Mouse (Mus musculus) myocyte (in vitro differentiated cells): ENCODE results near the gene Spata32. TPM values are rescaled to one million over a fixed set of nuclear protein-coding genes. Genes with fewer than 3 reads are reported as not detected.
A peak's percentile ranks its signal among the peaks of the same experiment; 100 is the strongest.

Experiments
- H3K27me3 ChIP-seq: one replicate; pipeline ENCODE4 v1.6.1; 2011; ENCODE audit not compliant: control insufficient read depth, insufficient read depth, insufficient read length
- H3K36me3 ChIP-seq: one replicate; pipeline ENCODE4 v1.6.1; 2011; ENCODE audit not compliant: control insufficient read depth, insufficient read depth
- H3K4me2 ChIP-seq: one replicate; pipeline ENCODE4 v1.6.1; 2011; ENCODE audit warnings: low read depth, control low read depth
- H3K4me3 ChIP-seq: one replicate; pipeline ENCODE4 v1.5.1; 2011; ENCODE audit warnings: mild to moderate bottlenecking, control low read depth, moderate library complexity
- H3K79me2 ChIP-seq: one replicate; pipeline ENCODE4 v1.6.1; 2011; ENCODE audit not compliant: control insufficient read depth, insufficient read depth
- H3ac ChIP-seq: one replicate; pipeline ENCODE4 v1.6.1; 2011; ENCODE audit not compliant: control insufficient read depth, insufficient read length
- CEBPB ChIP-seq: IDR thresholded peaks from 2 replicates; pipeline ENCODE4 v1.6.1; 2011; ENCODE audit warnings: mild to moderate bottlenecking, moderate library complexity; ENCODE audit not compliant: poor library complexity, insufficient read depth, severe bottlenecking
- E2F4 ChIP-seq: IDR thresholded peaks from one replicate; pipeline ENCODE4 v1.6.1; 2011; ENCODE audit warnings: mild to moderate bottlenecking, control low read depth, moderate library complexity; ENCODE audit not compliant: insufficient read depth
- MAX ChIP-seq: IDR thresholded peaks from one replicate; pipeline ENCODE4 v1.6.1; 2011; ENCODE audit warnings: low read depth, mild to moderate bottlenecking, control low read depth
- MYOD1 ChIP-seq, 3 experiments: IDR thresholded peaks; one replicate each; pipeline ENCODE4 v1.6.1; 2011; ENCODE audit warnings: control low read depth in 2 of 3, low read depth in 2 of 3, mild to moderate bottlenecking in 2 of 3, moderate library complexity in 1 of 3; ENCODE audit not compliant: insufficient read length in 2 of 3, control insufficient read depth in 1 of 3
- MYOG ChIP-seq, 3 experiments: IDR thresholded peaks; one replicate each; pipeline ENCODE4 v1.6.1; 2011; ENCODE audit warnings: control low read depth in 2 of 3, low read depth in 2 of 3, mild to moderate bottlenecking in 2 of 3; ENCODE audit not compliant: insufficient read length in 2 of 3, control insufficient read depth in 1 of 3, insufficient read depth in 1 of 3
- POLR2A ChIP-seq: IDR thresholded peaks from one replicate; pipeline ENCODE4 v1.6.1; 2011; ENCODE audit warnings: low read depth, mild to moderate bottlenecking, control low read depth, moderate library complexity; ENCODE audit not compliant: insufficient read length
- POLR2AphosphoS2 ChIP-seq: IDR thresholded peaks from one replicate; pipeline ENCODE4 v1.6.1; 2011; ENCODE audit warnings: low read depth, control low read depth; ENCODE audit not compliant: insufficient read length
- REST ChIP-seq: IDR thresholded peaks from one replicate; pipeline ENCODE4 v1.6.1; 2011; ENCODE audit warnings: mild to moderate bottlenecking, control low read depth, moderate library complexity; ENCODE audit not compliant: insufficient read depth, insufficient read length
- SRF ChIP-seq: IDR thresholded peaks from one replicate; pipeline ENCODE4 v1.6.1; 2011; ENCODE audit warnings: low read depth; ENCODE audit not compliant: control insufficient read depth, insufficient read length
- TCF12 ChIP-seq: IDR thresholded peaks from one replicate; pipeline ENCODE4 v1.6.1; 2011; ENCODE audit warnings: mild to moderate bottlenecking, control low read depth; ENCODE audit not compliant: poor library complexity, insufficient read depth, severe bottlenecking
- TCF3 ChIP-seq: IDR thresholded peaks from one replicate; pipeline ENCODE4 v1.6.1; 2011; ENCODE audit warnings: low read depth, control low read depth; ENCODE audit not compliant: insufficient read length
- USF1 ChIP-seq: IDR thresholded peaks from one replicate; pipeline ENCODE4 v1.6.1; 2011; ENCODE audit warnings: low read depth, mild to moderate bottlenecking, control low read depth, moderate library complexity
- polyA plus RNA-seq: library from polyadenylated mRNA; unstranded; fragments of >200 nt; fragmentation: generic; extraction: Trizol; gene quantifications from one replicate; pipeline ENCODE4 v1.2.1, GENCODE M21; 2012; ENCODE audit warnings: missing spikeins

Gene Spata32
- polyA plus RNA-seq = 0.04 TPM

DNA sequence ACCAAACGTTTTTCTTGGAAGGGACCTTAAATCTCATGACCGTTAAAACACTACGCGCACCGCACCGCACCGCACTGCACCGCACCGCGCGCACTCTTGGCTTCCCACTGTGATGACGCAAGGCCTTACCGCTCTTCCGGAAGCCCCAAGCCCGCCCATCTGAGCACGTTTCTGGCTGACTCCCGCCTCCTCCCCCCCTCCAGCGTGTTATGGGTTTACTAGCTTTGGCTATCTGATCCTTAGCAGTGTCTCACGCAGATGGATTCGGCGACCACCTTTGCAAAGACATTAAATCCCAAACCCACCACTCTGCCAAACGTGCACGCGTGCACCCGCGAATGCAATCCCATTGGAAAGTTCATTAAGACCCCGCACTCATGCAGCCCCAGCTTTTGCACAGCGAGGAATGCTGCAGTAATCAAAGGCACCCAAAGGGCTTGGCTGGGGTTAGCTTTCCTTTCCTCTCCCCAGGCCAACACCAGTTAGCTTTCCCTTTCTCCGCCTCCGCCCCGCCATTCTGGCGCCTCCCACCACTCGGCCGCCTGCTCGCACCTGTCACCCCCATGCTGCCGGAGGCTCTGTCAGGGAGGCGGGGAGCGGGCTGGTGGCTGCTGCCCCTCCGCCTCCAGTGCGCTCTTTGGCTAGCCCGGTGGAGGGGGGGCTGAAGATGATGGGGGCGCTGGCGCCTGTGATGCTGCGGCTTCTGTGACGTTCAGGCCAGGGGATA is at the start of gene Spata32:
Gene Spata32 (minus strand): TSS at position 643 of the 727 bp plus-strand sequence.
- no peak within 1 kb of the TSS for H3ac ChIP-seq
- H3K27me3 ChIP-seq = no peaks in the 10 kb centered on the region
- H3K36me3 ChIP-seq = peaks cover 21% of the 10 kb centered on the region
- H3K4me2 ChIP-seq = peak within 1 kb of the TSS; percentile 46
- H3K4me3 ChIP-seq = no peak within 1 kb of the TSS
- no peaks in the 10 kb centered on the region for H3K79me2 ChIP-seq
- no peak for TF ChIP-seq SRF
- no peak for TF ChIP-seq E2F4
- peak; percentile 80 for TF ChIP-seq POLR2AphosphoS2
- TF ChIP-seq USF1 = no peak
- no peak for TF ChIP-seq CEBPB
- TF ChIP-seq POLR2A = peak; percentile 29
- TF ChIP-seq MYOG (IDR thresholded peaks at IDR 0.05; ENCODE audit: control insufficient read depth in 1 of 3, insufficient read depth in 1 of 3, insufficient read length in 2 of 3, low read depth in 2 of 3) = peak in 2 of 3 experiments; percentile 94
- TF ChIP-seq MAX = no peak
- TF ChIP-seq TCF3 = peak; percentile 39
- TF ChIP-seq MYOD1 (IDR thresholded peaks at IDR 0.05; ENCODE audit: control insufficient read depth in 1 of 3, insufficient read length in 2 of 3, low read depth in 2 of 3) = peak in 2 of 3 experiments; percentile 92 to 96
- TF ChIP-seq TCF12 = no peak
- no peak for TF ChIP-seq REST

DNA sequence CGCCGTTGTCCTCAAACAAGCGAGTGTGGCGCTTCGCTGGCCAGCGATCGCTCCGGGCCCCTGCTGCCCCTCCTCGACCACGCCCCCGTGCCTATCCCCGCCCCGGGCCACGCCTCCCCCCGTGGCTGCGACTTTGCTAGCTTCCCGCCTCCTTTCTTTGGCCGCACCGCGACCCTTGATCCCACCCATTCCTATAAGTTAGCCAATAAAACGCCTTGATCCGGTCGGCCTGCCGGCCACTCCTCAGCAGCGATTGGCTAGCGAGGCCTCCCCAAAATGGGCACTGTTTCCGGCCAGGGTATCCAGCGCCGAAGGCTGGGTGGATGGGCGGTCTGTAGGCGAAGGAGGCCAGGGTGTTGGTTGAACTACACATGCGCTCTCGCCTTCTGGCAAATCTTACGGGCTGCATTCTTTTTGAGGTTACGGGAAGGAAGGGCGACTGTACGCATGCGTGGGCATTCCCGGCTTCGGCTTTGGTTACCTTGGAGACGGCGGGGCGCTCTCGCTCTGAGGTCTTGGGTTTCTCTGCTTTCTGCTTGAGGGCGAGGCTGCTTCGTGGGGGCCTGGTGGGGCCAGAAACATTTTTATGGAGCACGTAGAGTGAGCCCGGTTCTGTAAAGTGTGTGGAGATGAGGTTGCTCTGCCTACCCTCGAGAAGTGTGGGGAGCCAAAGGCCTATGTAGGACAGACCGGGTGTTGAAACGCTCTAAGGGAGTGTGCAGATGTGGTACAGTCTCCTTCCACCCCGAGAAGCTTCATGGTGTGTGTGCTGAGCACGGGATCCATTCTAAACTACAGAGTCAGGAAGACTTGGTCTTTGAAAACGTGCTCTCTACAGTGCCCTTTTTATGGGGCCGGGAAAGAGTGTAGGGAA is 49.4 kb upstream of the Spata32 start, which contains the start of gene Map3k14:
Gene Map3k14 (minus strand): TSS at position 127 of the 874 bp plus-strand sequence.
- H3K36me3 ChIP-seq = no peaks in the 10 kb centered on the region
- TF ChIP-seq CEBPB (no peak), TCF3 (no peak), REST (no peak), POLR2A (peak; percentile 98), E2F4 (peak; percentile 61), MYOG (IDR thresholded peaks at IDR 0.05; ENCODE audit: control insufficient read depth in 1 of 3, insufficient read depth in 1 of 3, insufficient read length in 2 of 3, low read depth in 2 of 3) (peak in 1 of 3 experiments; percentile 6), MAX (no peak), USF1 (no peak), MYOD1 (IDR thresholded peaks at IDR 0.05; ENCODE audit: control insufficient read depth in 1 of 3, insufficient read length in 2 of 3, low read depth in 2 of 3) (no peak), SRF (peak; percentile 100), POLR2AphosphoS2 (peak; percentile 95), TCF12 (no peak)
- peak within 1 kb of the TSS; percentile 98 for H3K4me2 ChIP-seq
- peak within 1 kb of the TSS; percentile 80 for H3K4me3 ChIP-seq
- peaks cover 46% of the 10 kb centered on the region for H3K79me2 ChIP-seq
- H3K27me3 ChIP-seq = no peaks in the 10 kb centered on the region
- peak within 1 kb of the TSS; percentile 40 for H3ac ChIP-seq

DNA sequence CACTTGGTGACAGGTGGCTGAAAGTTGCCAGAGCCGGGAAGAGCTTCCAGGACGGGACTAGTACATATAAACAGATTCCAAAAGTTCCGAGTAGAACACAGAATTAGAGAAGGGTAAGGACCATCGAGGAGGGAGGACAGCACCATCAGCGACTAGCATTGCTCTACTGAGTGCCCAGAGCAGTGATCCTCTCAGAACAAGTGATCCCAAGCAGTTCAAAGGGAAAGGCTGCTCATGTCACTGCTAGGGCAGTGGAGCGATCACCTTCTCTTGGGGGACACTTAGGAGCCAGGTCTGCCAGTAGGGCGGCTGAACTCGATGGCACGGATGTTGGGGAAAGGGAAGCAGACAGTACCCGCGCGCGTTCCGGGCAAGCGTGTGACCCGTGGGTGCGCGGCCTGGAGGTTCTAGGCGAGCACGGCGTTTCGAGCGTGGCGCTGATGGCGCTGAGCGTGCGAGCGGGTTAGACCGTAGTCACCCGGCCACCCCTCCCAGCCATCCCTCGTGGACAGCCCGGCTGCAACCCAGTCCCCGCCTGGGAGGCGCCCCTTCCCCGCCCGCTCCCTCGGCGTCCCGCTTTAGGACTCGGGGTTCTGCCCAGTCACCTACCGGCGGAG is 48.6 kb upstream of the Spata32 start:
- H3K79me2 ChIP-seq = peaks cover 53% of the 10 kb centered on the region
- H3ac ChIP-seq = peak overlapping the region; percentile 40
- no peaks in the 10 kb centered on the region for H3K36me3 ChIP-seq
- H3K4me3 ChIP-seq = peak overlapping the region; percentile 80
- peak overlapping the region; percentile 98 for H3K4me2 ChIP-seq
- H3K27me3 ChIP-seq = no peaks in the 10 kb centered on the region
- TF ChIP-seq TCF12 = no peak
- no peak for TF ChIP-seq POLR2A
- TF ChIP-seq E2F4 = no peak
- no peak for TF ChIP-seq MAX
- TF ChIP-seq TCF3 = no peak
- TF ChIP-seq USF1 = no peak
- TF ChIP-seq MYOD1 (IDR thresholded peaks at IDR 0.05; ENCODE audit: control insufficient read depth in 1 of 3, insufficient read length in 2 of 3, low read depth in 2 of 3) = no peak
- TF ChIP-seq CEBPB = no peak
- TF ChIP-seq REST = no peak
- TF ChIP-seq MYOG (IDR thresholded peaks at IDR 0.05; ENCODE audit: control insufficient read depth in 1 of 3, insufficient read depth in 1 of 3, insufficient read length in 2 of 3, low read depth in 2 of 3) = no peak
- no peak for TF ChIP-seq SRF

DNA sequence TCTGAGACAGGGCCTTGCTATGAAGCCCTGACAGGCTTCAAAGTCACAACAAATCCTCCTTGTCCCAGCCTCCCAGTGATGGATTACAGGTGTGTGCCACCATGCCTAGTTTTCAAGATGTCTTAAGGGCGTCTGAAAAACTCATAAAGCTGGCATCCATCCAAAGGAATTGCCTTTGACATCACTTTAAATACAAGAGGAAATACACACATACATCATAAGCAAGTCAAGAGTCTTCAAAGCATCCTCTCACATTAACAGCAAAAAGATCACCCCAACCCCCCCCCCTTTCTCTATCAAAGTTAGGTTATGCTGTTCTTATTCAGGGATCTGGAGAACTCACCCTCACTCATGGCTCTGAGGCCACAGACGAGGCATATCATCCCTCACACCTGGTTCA is 47.6 kb upstream of the Spata32 start:
- Histone ChIP-seq H3K79me2 (peaks cover 63% of the 10 kb centered on the region), H3K27me3 (no peaks in the 10 kb centered on the region), H3K4me3 (peak overlapping the region; percentile 80), H3K36me3 (no peaks in the 10 kb centered on the region), H3K4me2 (peak overlapping the region; percentile 98), H3ac (no peak overlapping the region)
- TF ChIP-seq TCF3 (no peak), POLR2AphosphoS2 (no peak), E2F4 (no peak), REST (no peak), SRF (no peak), POLR2A (no peak), MYOD1 (IDR thresholded peaks at IDR 0.05; ENCODE audit: control insufficient read depth in 1 of 3, insufficient read length in 2 of 3, low read depth in 2 of 3) (no peak), TCF12 (no peak), MAX (no peak), MYOG (IDR thresholded peaks at IDR 0.05; ENCODE audit: control insufficient read depth in 1 of 3, insufficient read depth in 1 of 3, insufficient read length in 2 of 3, low read depth in 2 of 3) (no peak), CEBPB (no peak), USF1 (no peak)
